ENCODE assay signal across 7 mouse cellular contexts in the genomic region with DNA sequence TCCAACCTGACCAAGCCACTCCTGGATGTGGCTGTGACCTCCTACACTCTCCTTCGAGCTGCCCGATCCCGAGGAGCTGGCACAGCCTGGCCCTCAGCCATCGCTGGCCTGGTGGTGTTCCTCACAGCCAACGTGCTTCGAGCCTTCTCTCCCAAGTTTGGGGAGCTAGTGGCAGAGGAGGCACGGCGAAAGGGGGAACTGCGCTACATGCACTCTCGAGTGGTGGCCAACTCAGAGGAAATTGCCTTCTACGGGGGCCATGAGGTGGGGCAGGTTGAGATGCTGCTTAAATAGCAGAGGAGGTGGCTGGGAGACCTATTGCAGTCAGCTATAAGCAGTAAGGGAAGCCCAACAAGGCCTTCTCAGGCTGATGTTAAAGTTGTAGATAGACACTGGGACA. TPM values are rescaled to one million over a fixed set of nuclear protein-coding genes. Genes with fewer than 3 reads are reported as not detected.
A peak's percentile ranks its signal among the peaks of the same experiment; 100 is the strongest.
DNase-seq lines count a peak whose midpoint lies in the region; ATAC-seq and TF ChIP-seq lines count a peak whose summit lies in the region.

No protein-coding gene starts in this region.

- H3K27ac ChIP-seq in brown adipose tissue, adult 24 weeks (replicated peaks; ENCODE audit: low read depth, low read length) = peak overlapping the region; percentile 73
- no peak overlapping the region for H3K27ac ChIP-seq in hindbrain, embryonic 16.5 days (ENCODE audit: low read depth, low read length)
- H3K27ac ChIP-seq in lung, embryonic 14.5 days (ENCODE audit: low read depth) = no peak overlapping the region; the same call in 1 of the 2 replicates
- H3K27ac ChIP-seq in small intestine, adult 2 months (ENCODE audit: insufficient read depth, low read depth, low read length) = peak overlapping the region; percentile 96

- intact Hi-C loops in left cerebral cortex, postnatal 36 days (cut with DNase I) = loop anchor here (5.0 kb wide), 2 partner anchors 65 to 180 kb away; a partner anchor contains a TSS

- H3K4me3 ChIP-seq in G1E (ENCODE audit: low read depth, low read length) = peak overlapping the region; percentile 76
- H3K4me3 ChIP-seq in brown adipose tissue, adult 24 weeks (ENCODE audit: insufficient read depth, low read depth, low read length) = peak overlapping the region; percentile 60
- H3K4me3 ChIP-seq in hindbrain, embryonic 16.5 days (ENCODE audit: low read length) = peak overlapping the region; percentile 54
- H3K4me3 ChIP-seq in lung, embryonic 14.5 days (ENCODE audit: low read depth, low read length) = peak overlapping the region; percentile 56
- H3K4me3 ChIP-seq in small intestine, adult 2 months (ENCODE audit: low read depth, low read length) = peak overlapping the region; percentile 81

- H3K36me3 ChIP-seq in G1E (replicated peaks) = peaks cover 38% of the 10 kb centered on the region
- no peaks in the 10 kb centered on the region for H3K36me3 ChIP-seq in hindbrain, embryonic 16.5 days (ENCODE audit: control insufficient read depth, insufficient read depth, low read length)
- H3K36me3 ChIP-seq in lung, embryonic 14.5 days (ENCODE audit: insufficient read depth) = peaks cover 12% of the 10 kb centered on the region; the same call in 1 of the 2 replicates
- peaks cover 7% of the 10 kb centered on the region; the same call in 1 of the 2 replicates for H3K36me3 ChIP-seq in small intestine, adult 2 months (ENCODE audit: control insufficient read depth, insufficient read depth, low read length)

- no peak for ATAC-seq in G1E (ENCODE audit: extremely low read depth, insufficient number of reproducible peaks, low FRiP score, poor library complexity, severe bottlenecking)
- no peak for ATAC-seq in hindbrain, embryonic 16.5 days
- ATAC-seq in lung, embryonic 14.5 days (ENCODE audit: insufficient read depth) = no peak

- no peak overlapping the region for H3K9ac ChIP-seq in hindbrain, embryonic 16.5 days (ENCODE audit: low read depth, low read length)
- no peak overlapping the region for H3K9ac ChIP-seq in lung, embryonic 14.5 days

- H3K4me2 ChIP-seq in hindbrain, embryonic 16.5 days (ENCODE audit: low read length) = peak overlapping the region; percentile 67
- peak overlapping the region; percentile 67 for H3K4me2 ChIP-seq in lung, embryonic 14.5 days

- 71% methylated on average over 11 of the region's 11 CpGs for WGBS in hindbrain, embryonic 16.5 days
- 52% methylated on average over 11 of the region's 11 CpGs for WGBS in lung, embryonic 14.5 days
- WGBS in small intestine, adult 2 months = 43% methylated on average over 11 of the region's 11 CpGs

- peak; percentile 2 for DNase-seq in G1E (ENCODE audit: low spot score)
- peak; percentile 15 for DNase-seq in gastrocnemius, postnatal 10 days
- DNase-seq in lung, embryonic 14.5 days = no peak
- no peak for DNase-seq in left cerebral cortex, postnatal 36 days (ENCODE audit: low spot score in 2 of 2)

- peaks cover 37% of the 10 kb centered on the region for H3K4me1 ChIP-seq in G1E (ENCODE audit: insufficient read depth, low read depth, low read length)
- peaks cover 8% of the 10 kb centered on the region for H3K4me1 ChIP-seq in brown adipose tissue, adult 24 weeks (ENCODE audit: control insufficient read depth, insufficient read depth, insufficient read length, low read length)
- peaks cover 17% of the 10 kb centered on the region for H3K4me1 ChIP-seq in hindbrain, embryonic 16.5 days (ENCODE audit: control insufficient read depth, insufficient read depth, low read depth, low read length)
- no peaks in the 10 kb centered on the region for H3K4me1 ChIP-seq in lung, embryonic 14.5 days (ENCODE audit: insufficient read depth)
- peaks cover 11% of the 10 kb centered on the region for H3K4me1 ChIP-seq in small intestine, adult 2 months (ENCODE audit: control insufficient read depth, insufficient read depth, insufficient read length, low read length)

- TF ChIP-seq POLR2A in small intestine, adult 2 months (IDR thresholded peaks at IDR 0.05; ENCODE audit: low read depth, low read length) = no peak

- no peaks in the 10 kb centered on the region for H3K27me3 ChIP-seq in G1E (ENCODE audit: insufficient read depth, low read length)
- no peaks in the 10 kb centered on the region for H3K27me3 ChIP-seq in hindbrain, embryonic 16.5 days (replicated peaks; ENCODE audit: control insufficient read depth, insufficient read depth, low read length)
- no peaks in the 10 kb centered on the region for H3K27me3 ChIP-seq in lung, embryonic 14.5 days (ENCODE audit: insufficient read depth, low read length)
- no peaks in the 10 kb centered on the region for H3K27me3 ChIP-seq in small intestine, adult 2 months (ENCODE audit: control insufficient read depth, insufficient read depth, low read length)

- TF ChIP-seq CTCF in G1E (IDR thresholded peaks at IDR 0.05; ENCODE audit: low read depth, low read length) = no peak
- TF ChIP-seq CTCF in lung, embryonic 14.5 days (IDR thresholded peaks at IDR 0.05; ENCODE audit: low read depth) = no peak
- no peak for TF ChIP-seq CTCF in small intestine, adult 2 months (IDR thresholded peaks at IDR 0.05; ENCODE audit: extremely low read depth, insufficient read length, insufficient replicate concordance, low read depth, low read length)

- no peaks in the 10 kb centered on the region for H3K9me3 ChIP-seq in G1E (replicated peaks)
- no peaks in the 10 kb centered on the region for H3K9me3 ChIP-seq in hindbrain, embryonic 16.5 days (ENCODE audit: control insufficient read depth, low read length)
- H3K9me3 ChIP-seq in lung, embryonic 14.5 days (ENCODE audit: low read depth, low read length) = no peaks in the 10 kb centered on the region

RNA-seq across cellular contexts. Expression of a gene that starts 1.3 kb away (rescaled TPM):
- 15.8 and 17.1 TPM in 2 replicates for total RNA-seq in G1E (2014; fragmentation: Nextera tagmentation)
- 6.3 and 7.0 TPM in 2 replicates for total RNA-seq in G1E (2017)
- polyA plus RNA-seq in G1E (2012) = 17.6 and 19.4 TPM in 2 replicates
- polyA plus RNA-seq in brown adipose tissue, adult 24 weeks (2012; ENCODE audit: insufficient read depth, insufficient read length, missing spikeins) = 12.6 and 22.7 TPM in 2 replicates
- total RNA-seq in gastrocnemius, postnatal 10 days (2021) = 10 to 100 TPM; 21.8 to 24.7 TPM
- polyA plus RNA-seq in hindbrain, embryonic 16.5 days (2015; fragmentation: Nextera tagmentation; extraction: Ambion mirVana) = 13.1 and 13.2 TPM in 2 replicates
- polyA plus RNA-seq in lung, embryonic 14.5 days (2014; fragmentation: Nextera tagmentation; extraction: Ambion mirVana) = 15.5 and 15.6 TPM in 2 replicates
- 49.3 and 99.9 TPM in 2 replicates for polyA plus RNA-seq in small intestine, adult 2 months (2012; rRNA removed)
- total RNA-seq in left cerebral cortex, postnatal 36 days (2021) = 10 to 100 TPM; 11.8 to 13.6 TPM

RNA-seq across cellular contexts. Expression of a gene that starts 1.7 kb away (rescaled TPM):
- total RNA-seq in G1E (2014; fragmentation: Nextera tagmentation) (83.2 and 98.4 TPM in 2 replicates), G1E (2017) (215 and 222 TPM in 2 replicates)
- polyA plus RNA-seq in G1E (2012) = 13.5 and 16.0 TPM in 2 replicates
- 350 and 381 TPM in 2 replicates for polyA plus RNA-seq in brown adipose tissue, adult 24 weeks (2012; ENCODE audit: insufficient read depth, insufficient read length, missing spikeins)
- 10 to 100 TPM; 75.2 to 80.4 TPM for total RNA-seq in gastrocnemius, postnatal 10 days (2021)
- polyA plus RNA-seq in hindbrain, embryonic 16.5 days (2015; fragmentation: Nextera tagmentation; extraction: Ambion mirVana) = 144 and 154 TPM in 2 replicates
- 235 and 244 TPM in 2 replicates for polyA plus RNA-seq in lung, embryonic 14.5 days (2014; fragmentation: Nextera tagmentation; extraction: Ambion mirVana)
- polyA plus RNA-seq in small intestine, adult 2 months (2012; rRNA removed) = 19.0 and 33.3 TPM in 2 replicates
- total RNA-seq in left cerebral cortex, postnatal 36 days (2021) = 10 to 100 TPM; 77.9 to 83.8 TPM

RNA-seq across cellular contexts. Expression of a gene that starts 39.2 kb away (rescaled TPM):
- total RNA-seq in G1E (2014; fragmentation: Nextera tagmentation) = not detected in 2 replicates
- total RNA-seq in G1E (2017) = 0.93 and 0.98 TPM in 2 replicates
- 0.02 TPM in 1 of 2 replicates, not detected in the other for polyA plus RNA-seq in G1E (2012)
- 0.33 and 0.55 TPM in 2 replicates for polyA plus RNA-seq in brown adipose tissue, adult 24 weeks (2012; ENCODE audit: insufficient read depth, insufficient read length, missing spikeins)
- 1 to 10 TPM; 1.7 to 2.2 TPM for total RNA-seq in gastrocnemius, postnatal 10 days (2021)
- 0.90 and 1.2 TPM in 2 replicates for polyA plus RNA-seq in hindbrain, embryonic 16.5 days (2015; fragmentation: Nextera tagmentation; extraction: Ambion mirVana)
- polyA plus RNA-seq in lung, embryonic 14.5 days (2014; fragmentation: Nextera tagmentation; extraction: Ambion mirVana) = 0.32 and 0.42 TPM in 2 replicates
- polyA plus RNA-seq in small intestine, adult 2 months (2012; rRNA removed) = 0.22 and 0.38 TPM in 2 replicates
- 10 to 100 TPM in 1 of 2 experiments, 1 to 10 TPM in 1; 9.8 to 10.2 TPM for total RNA-seq in left cerebral cortex, postnatal 36 days (2021)

RNA-seq across cellular contexts. Expression of a gene that starts 44.7 kb away (rescaled TPM):
- total RNA-seq in G1E (2014; fragmentation: Nextera tagmentation) (4.1 and 6.1 TPM in 2 replicates), G1E (2017) (9.9 and 12.7 TPM in 2 replicates)
- polyA plus RNA-seq in G1E (2012) = 1.6 and 2.1 TPM in 2 replicates
- polyA plus RNA-seq in brown adipose tissue, adult 24 weeks (2012; ENCODE audit: insufficient read depth, insufficient read length, missing spikeins) = 15.8 and 19.4 TPM in 2 replicates
- total RNA-seq in gastrocnemius, postnatal 10 days (2021) = 10 to 100 TPM; 48.5 to 50.7 TPM
- polyA plus RNA-seq in hindbrain, embryonic 16.5 days (2015; fragmentation: Nextera tagmentation; extraction: Ambion mirVana) = 6.0 and 7.1 TPM in 2 replicates
- polyA plus RNA-seq in lung, embryonic 14.5 days (2014; fragmentation: Nextera tagmentation; extraction: Ambion mirVana) = 7.4 and 10.6 TPM in 2 replicates
- polyA plus RNA-seq in small intestine, adult 2 months (2012; rRNA removed) = 308 and 930 TPM in 2 replicates
- total RNA-seq in left cerebral cortex, postnatal 36 days (2021) = 100 to 1,000 TPM in 1 of 2 experiments, 10 to 100 TPM in 1; 98.6 to 104 TPM

RNA-seq across cellular contexts. Expression of a gene that starts 56.5 kb away (rescaled TPM):
- total RNA-seq in G1E (2014; fragmentation: Nextera tagmentation) (not detected in 2 replicates), G1E (2017) (0.44 TPM in 1 of 2 replicates, not detected in the other)
- polyA plus RNA-seq in G1E (2012) = not detected in 2 replicates
- 0.71 TPM in 1 of 2 replicates, not detected in the other for polyA plus RNA-seq in brown adipose tissue, adult 24 weeks (2012; ENCODE audit: insufficient read depth, insufficient read length, missing spikeins)
- total RNA-seq in gastrocnemius, postnatal 10 days (2021) = 100 to 1,000 TPM in 1 of 2 experiments, 10 to 100 TPM in 1; 88.6 to 116 TPM
- polyA plus RNA-seq in hindbrain, embryonic 16.5 days (2015; fragmentation: Nextera tagmentation; extraction: Ambion mirVana) = 1.9 and 4.4 TPM in 2 replicates
- 1.2 and 2.1 TPM in 2 replicates for polyA plus RNA-seq in lung, embryonic 14.5 days (2014; fragmentation: Nextera tagmentation; extraction: Ambion mirVana)
- 3.3 and 4.3 TPM in 2 replicates for polyA plus RNA-seq in small intestine, adult 2 months (2012; rRNA removed)
- 10 to 100 TPM in 1 of 2 experiments, 1 to 10 TPM in 1; 8.2 to 10.4 TPM for total RNA-seq in left cerebral cortex, postnatal 36 days (2021)

Comparison
In these comparisons a context has a peak if more than half of its experiments do, and no peak if none do; other contexts are left out.
1. DNase-seq: peak in G1E (single experiment) and gastrocnemius, postnatal 10 days (single experiment); none in lung, embryonic 14.5 days (single experiment) and left cerebral cortex, postnatal 36 days (0 of 2).
2. H3K27ac ChIP-seq: peak in brown adipose tissue, adult 24 weeks (single experiment) and small intestine, adult 2 months (single experiment); none in hindbrain, embryonic 16.5 days (single experiment) and lung, embryonic 14.5 days (single experiment).
3. Peak in every context shown above with its lines, with median percentiles within 50 percentile points of each other: H3K4me3 ChIP-seq.